Mouse (Mus musculus): ENCODE data around the gene Eif1ad. TPM values are rescaled to one million over a fixed set of nuclear protein-coding genes. Genes with fewer than 3 reads are reported as not detected.
A peak's percentile ranks its signal among the peaks of the same experiment; 100 is the strongest.

Eif1ad gene
- total and polyA plus RNA-seq, 2 experiments from 2014 or later = 34.7 to 45.3 TPM

GRCm38 (mm10) chr19:5374177-5374576 is 7.6 kb downstream of the Eif1ad start:
- Histone ChIP-seq H3K9ac (no peak overlapping the region), H3K4me2 (ENCODE audit: low read depth) (no peak overlapping the region), H3K27ac (ENCODE audit: low read depth, low read length) (no peak overlapping the region), H3K27me3 (ENCODE audit: insufficient read depth, low read length) (no peaks in the 10 kb centered on the region), H3K4me1 (ENCODE audit: insufficient read depth) (no peaks in the 10 kb centered on the region), H3K36me3 (ENCODE audit: insufficient read depth) (peaks cover 62% of the 10 kb centered on the region), H3K4me3 (ENCODE audit: low read depth, low read length) (no peak overlapping the region), H3K9me3 (ENCODE audit: low read length) (no peaks in the 10 kb centered on the region)
- no peak for DNase-seq
- 82% methylated on average over 4 of the region's 4 CpGs for WGBS
- TF ChIP-seq CTCF (IDR thresholded peaks at IDR 0.05; ENCODE audit: low read depth) = no peak
- ATAC-seq = no peak

GRCm38 (mm10) chr19:5374748-5375147 is 8.2 kb downstream of the Eif1ad start:
- Histone ChIP-seq H3K36me3 (ENCODE audit: insufficient read depth) (peaks cover 62% of the 10 kb centered on the region), H3K4me1 (ENCODE audit: insufficient read depth) (no peaks in the 10 kb centered on the region), H3K9ac (no peak overlapping the region)

DNA sequence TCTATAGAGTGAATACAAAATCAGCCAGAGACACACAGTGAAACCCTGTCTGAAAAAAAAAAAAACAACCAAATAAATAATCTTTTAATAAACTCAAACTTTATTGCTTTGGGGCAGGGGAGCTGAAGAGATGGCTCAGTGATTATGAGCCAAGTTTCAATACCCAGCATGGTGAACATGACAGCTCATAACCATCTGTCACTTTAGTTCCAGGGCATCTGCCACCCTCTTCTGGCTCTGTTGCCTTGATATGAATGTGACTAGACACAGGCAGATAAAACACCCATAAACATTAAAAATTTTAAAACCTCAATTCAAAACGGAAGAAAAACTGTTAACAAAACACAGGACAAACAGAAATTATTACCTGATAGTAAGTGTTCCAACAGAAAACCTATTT is 10.9 kb downstream of the Eif1ad start:
- no peaks in the 10 kb centered on the region for H3K4me1 ChIP-seq (ENCODE audit: insufficient read depth)
- H3K36me3 ChIP-seq (ENCODE audit: insufficient read depth) = peaks cover 67% of the 10 kb centered on the region
- ATAC-seq = no peak
- no peaks in the 10 kb centered on the region for H3K27me3 ChIP-seq (ENCODE audit: insufficient read depth, low read length)
- peak; percentile 34 for DNase-seq
- no peak for TF ChIP-seq CTCF (IDR thresholded peaks at IDR 0.05; ENCODE audit: low read depth)
- H3K4me3 ChIP-seq (ENCODE audit: low read depth, low read length) = no peak overlapping the region
- H3K9ac ChIP-seq = no peak overlapping the region
- H3K9me3 ChIP-seq (ENCODE audit: low read length) = no peaks in the 10 kb centered on the region
- H3K27ac ChIP-seq (ENCODE audit: low read depth, low read length) = no peak overlapping the region
- H3K4me2 ChIP-seq (ENCODE audit: low read depth) = no peak overlapping the region
- 80% methylated on average over 1 of the region's 1 CpGs for WGBS

More at GRCm38 (mm10) chr19:5374748-5375147, 8.2 kb downstream of the Eif1ad start:
- no peak overlapping the region for H3K4me2 ChIP-seq (ENCODE audit: low read depth)
- H3K27ac ChIP-seq (ENCODE audit: low read depth, low read length) = no peak overlapping the region
- no peak overlapping the region for H3K4me3 ChIP-seq (ENCODE audit: low read depth, low read length)
- no peak for TF ChIP-seq CTCF (IDR thresholded peaks at IDR 0.05; ENCODE audit: low read depth)
- no peaks in the 10 kb centered on the region for H3K27me3 ChIP-seq (ENCODE audit: insufficient read depth, low read length)
- WGBS = 87% methylated on average over 4 of the region's 4 CpGs
- no peaks in the 10 kb centered on the region for H3K9me3 ChIP-seq (ENCODE audit: low read length)
- DNase-seq (no peak), ATAC-seq (no peak)

DNA sequence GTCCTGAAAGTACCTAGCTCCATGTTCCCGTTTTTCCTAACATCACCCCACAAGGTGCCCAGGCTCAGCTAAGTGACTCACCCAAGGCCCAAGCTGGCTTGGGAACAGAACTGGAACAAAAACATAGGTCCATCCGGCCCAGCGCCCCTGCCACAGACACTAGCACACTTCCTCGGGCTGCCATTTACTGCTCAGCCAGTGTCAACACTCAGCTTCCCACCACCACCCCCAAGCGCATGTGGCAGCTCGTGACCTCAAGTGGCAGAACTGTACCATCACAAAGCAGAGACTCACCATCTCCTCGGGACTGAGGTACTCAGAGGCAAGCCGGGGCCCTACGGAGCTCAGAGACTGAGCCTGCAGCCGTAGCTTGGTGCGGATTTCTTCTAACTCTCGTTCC is 16.8 kb downstream of the Eif1ad start:
- Histone ChIP-seq H3K9ac (no peak overlapping the region), H3K4me3 (ENCODE audit: low read depth, low read length) (no peak overlapping the region), H3K9me3 (ENCODE audit: low read length) (no peaks in the 10 kb centered on the region), H3K4me2 (ENCODE audit: low read depth) (no peak overlapping the region), H3K4me1 (ENCODE audit: insufficient read depth) (peaks cover 9% of the 10 kb centered on the region), H3K27me3 (ENCODE audit: insufficient read depth, low read length) (no peaks in the 10 kb centered on the region), H3K36me3 (ENCODE audit: insufficient read depth) (peaks cover 70% of the 10 kb centered on the region), H3K27ac (ENCODE audit: low read depth, low read length) (no peak overlapping the region)
- 92% methylated on average over 12 of the region's 12 CpGs for WGBS
- no peak for TF ChIP-seq CTCF (IDR thresholded peaks at IDR 0.05; ENCODE audit: low read depth)
- no peak for ATAC-seq
- no peak for DNase-seq

DNA sequence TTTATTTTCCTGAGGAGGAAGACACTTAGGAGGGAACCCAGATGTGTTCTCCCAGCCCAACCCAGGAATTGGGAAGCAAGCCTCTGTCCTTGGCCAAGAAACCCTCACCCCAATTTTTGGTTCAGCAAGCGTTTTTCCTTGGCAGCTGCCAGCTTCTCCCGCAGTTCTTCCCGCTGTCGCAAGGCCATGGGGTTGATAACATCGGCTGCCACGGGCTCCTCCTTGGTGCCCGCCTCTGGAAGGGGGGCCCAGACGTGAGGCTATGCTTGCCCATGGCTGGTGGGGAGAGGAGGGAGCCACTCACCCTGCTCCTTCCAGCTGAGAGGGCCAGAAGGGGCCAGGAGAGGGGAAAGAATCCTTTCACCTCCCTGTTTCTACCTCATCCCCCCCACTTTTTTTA is 18.2 kb downstream of the Eif1ad start:
- H3K9ac ChIP-seq = no peak overlapping the region
- no peak for ATAC-seq
- H3K4me3 ChIP-seq (ENCODE audit: low read depth, low read length) = no peak overlapping the region
- peaks cover 15% of the 10 kb centered on the region for H3K4me1 ChIP-seq (ENCODE audit: insufficient read depth)
- H3K36me3 ChIP-seq (ENCODE audit: insufficient read depth) = peaks cover 56% of the 10 kb centered on the region
- H3K9me3 ChIP-seq (ENCODE audit: low read length) = no peaks in the 10 kb centered on the region
- no peak overlapping the region for H3K27ac ChIP-seq (ENCODE audit: low read depth, low read length)
- DNase-seq = no peak
- H3K4me2 ChIP-seq (ENCODE audit: low read depth) = no peak overlapping the region
- TF ChIP-seq CTCF (IDR thresholded peaks at IDR 0.05; ENCODE audit: low read depth) = no peak
- H3K27me3 ChIP-seq (ENCODE audit: insufficient read depth, low read length) = no peaks in the 10 kb centered on the region
- 88% methylated on average over 8 of the region's 8 CpGs for WGBS

- no peaks in the 10 kb centered on the region for H3K27me3 ChIP-seq (ENCODE audit: insufficient read depth, low read length)
- ATAC-seq (peak; percentile 38), DNase-seq (peak; percentile 45)
- peak overlapping the region; percentile 99 for H3K4me3 ChIP-seq (ENCODE audit: low read depth, low read length)
- peaks cover 23% of the 10 kb centered on the region for H3K36me3 ChIP-seq (ENCODE audit: insufficient read depth)
- H3K4me2 ChIP-seq (ENCODE audit: low read depth) = peak overlapping the region; percentile 81
- no peak for TF ChIP-seq CTCF (IDR thresholded peaks at IDR 0.05; ENCODE audit: low read depth)
- H3K9ac ChIP-seq = peak overlapping the region; percentile 94
- no peaks in the 10 kb centered on the region for H3K9me3 ChIP-seq (ENCODE audit: low read length)
- under 1% methylated on average over 43 of the region's 43 CpGs for WGBS
- peak overlapping the region; percentile 91 for H3K27ac ChIP-seq (ENCODE audit: low read depth, low read length)
- H3K4me1 ChIP-seq (ENCODE audit: insufficient read depth) = peaks cover 19% of the 10 kb centered on the region
Observed at GRCm38 (mm10) chr19:5388011-5388441, 21.5 kb downstream of the Eif1ad start.

GRCm38 (mm10) chr19:5388588-5389242 is 22.2 kb downstream of the Eif1ad start, which contains the start of gene Sart1:
Gene Sart1 (minus strand): TSS chr19:5388703.
- peaks cover 16% of the 10 kb centered on the region for H3K36me3 ChIP-seq (ENCODE audit: insufficient read depth)

More at GRCm38 (mm10) chr19:5388588-5389242, 22.2 kb downstream of the Eif1ad start, which contains the start of gene Sart1:
- Histone ChIP-seq H3K27ac (ENCODE audit: low read depth, low read length) (peak within 1 kb of the TSS; percentile 91), H3K9me3 (ENCODE audit: low read length) (no peaks in the 10 kb centered on the region), H3K27me3 (ENCODE audit: insufficient read depth, low read length) (no peaks in the 10 kb centered on the region), H3K4me1 (ENCODE audit: insufficient read depth) (peaks cover 19% of the 10 kb centered on the region), H3K4me3 (ENCODE audit: low read depth, low read length) (peak within 1 kb of the TSS; percentile 99), H3K9ac (peak within 1 kb of the TSS; percentile 94), H3K4me2 (ENCODE audit: low read depth) (peak within 1 kb of the TSS; percentile 81)
- peak; percentile 98 for ATAC-seq
- peak; percentile 97 for DNase-seq
- TF ChIP-seq CTCF (IDR thresholded peaks at IDR 0.05; ENCODE audit: low read depth) = no peak
- WGBS = 3% methylated on average over 43 of the region's 43 CpGs

All from forebrain, postnatal 0 days (tissue).